Mouse (Mus musculus) left cerebral cortex, postnatal 36 days (tissue): ENCODE results near the gene Guca1a. TPM values are rescaled to one million over a fixed set of nuclear protein-coding genes. Genes with fewer than 3 reads are reported as not detected.
"Not testable (repeated sequence)": the region's sequence is repeated elsewhere in the genome, so short reads cannot be mapped to it uniquely, and the experiment has no call there.

ENCODE experiments used
- DNase-seq, 2 experiments: peaks; one replicate each; pipeline ENCODE4 v3.0.0; 2021 to 2022; ENCODE audit warnings: low spot score in 2 of 2, mixed read lengths in 1 of 2
- intact Hi-C: fragments of 180-260 bp; cut with DNase I; formaldehyde crosslinking; loops from one replicate; pipeline ENCODE4 v1.15.1; 2025
- total RNA-seq, 2 experiments: library from RNA; stranded (reverse); gene quantifications; 2 replicates each; pipeline ENCODE4 v1.2.3; 2021

Gene Guca1a
- total RNA-seq, 2 experiments from 2014 or later: 0.48 TPM; not detected in 1

- DNase-seq, intact Hi-C loops: not testable (repeated sequence)
Observed at GRCm38 (mm10) chr17:47422616-47423015, 22.2 kb upstream of the Guca1a start.

- no peak for DNase-seq
- intact Hi-C loops: no loop called here
Observed at GRCm38 (mm10) chr17:47421566-47421965, 21.2 kb upstream of the Guca1a start.

GRCm38 (mm10) chr17:47420195-47420594 lies 19.8 kb upstream of the Guca1a start:
- intact Hi-C loops: no loop called here
- no peak for DNase-seq

- peak; percentile 24 to 37 for DNase-seq
- intact Hi-C loops: not testable (repeated sequence)
Observed at GRCm38 (mm10) chr17:47409897-47410861, 9.8 kb upstream of the Guca1a start.

- intact Hi-C loops: no loop called here
- peak in 1 of 2 experiments; percentile 10 for DNase-seq
Observed at GRCm38 (mm10) chr17:47408558-47408898, 8.1 kb upstream of the Guca1a start.

- intact Hi-C loops: no loop called here
- no peak for DNase-seq
Observed at GRCm38 (mm10) chr17:47407717-47408557, 7.6 kb upstream of the Guca1a start.

GRCm38 (mm10) chr17:47399091-47399490 lies 1.3 kb downstream of the Guca1a start:
- DNase-seq: no peak
- intact Hi-C loops: no loop called here

GRCm38 (mm10) chr17:47395376-47395913 lies 4.9 kb downstream of the Guca1a start:
- DNase-seq: peak in 1 of 2 experiments; percentile 4
- intact Hi-C loops: no loop called here

GRCm38 (mm10) chr17:47394223-47394869 lies 6.0 kb downstream of the Guca1a start:
- no peak for DNase-seq
- intact Hi-C loops: no loop called here

GRCm38 (mm10) chr17:47386649-47387048 lies 13.7 kb downstream of the Guca1a start:
- intact Hi-C loops: no loop called here
- no peak for DNase-seq

- intact Hi-C loops: no loop called here
- DNase-seq: no peak
Observed at GRCm38 (mm10) chr17:47385145-47385544, 15.2 kb downstream of the Guca1a start, which contains the start of gene Guca1b. TSS of gene Guca1b (plus strand) at chr17:47385393.

- intact Hi-C loops: no loop called here
- DNase-seq: no peak
Observed at GRCm38 (mm10) chr17:47384064-47384463, 16.3 kb downstream of the Guca1a start.

GRCm38 (mm10) chr17:47383266-47383665 lies 17.1 kb downstream of the Guca1a start:
- no peak for DNase-seq
- intact Hi-C loops: no loop called here

- DNase-seq: no peak
- intact Hi-C loops: no loop called here
Observed at GRCm38 (mm10) chr17:47381917-47382316, 18.5 kb downstream of the Guca1a start.

GRCm38 (mm10) chr17:47378133-47378532 lies 22.3 kb downstream of the Guca1a start:
- DNase-seq: no peak
- intact Hi-C loops: no loop called here

- intact Hi-C loops: no loop called here
- no peak for DNase-seq
Observed at GRCm38 (mm10) chr17:47376779-47377280, 23.6 kb downstream of the Guca1a start.

- no peak for DNase-seq
- intact Hi-C loops: no loop called here
Observed at GRCm38 (mm10) chr17:47373991-47374390, 26.4 kb downstream of the Guca1a start.

- peak; percentile 20 to 55 for DNase-seq
- intact Hi-C loops: no loop called here
Observed at GRCm38 (mm10) chr17:47371451-47371850, 28.9 kb downstream of the Guca1a start.

- intact Hi-C loops: loop anchor here (5.0 kb wide), 1 partner anchor 243 kb away; the partner anchor contains the start of genes Bysl, Gm20517 and Med20
Observed at GRCm38 (mm10) chr17:47369087-47369443, 31.3 kb downstream of the Guca1a start.

More at GRCm38 (mm10) chr17:47369087-47369443, 31.3 kb downstream of the Guca1a start:
- DNase-seq: no peak
